Mouse (Mus musculus) brain, embryonic 14.5 days (tissue): Measurements from ENCODE around the gene Wipi1.

Experiments
- CTCF ChIP-seq: fragments of 200-500 bp; IDR thresholded peaks from 2 replicates; pipeline ENCODE4 v1.5.1; 2012; ENCODE audit warnings: inconsistent platforms, mild to moderate bottlenecking, moderate library complexity, borderline replicate concordance; ENCODE audit not compliant: insufficient read depth, insufficient read length; ENCODE audit errors: extremely low read depth
- POLR2A ChIP-seq: fragments of 200-500 bp; IDR thresholded peaks from 2 replicates; pipeline ENCODE4 v1.6.1; 2012; ENCODE audit warnings: mild to moderate bottlenecking, inconsistent platforms, borderline replicate concordance; ENCODE audit not compliant: poor library complexity, insufficient read depth, insufficient read length, severe bottlenecking; ENCODE audit errors: extremely low read depth

GRCm38 (mm10) chr11:109598778-109599570 lies 12.8 kb downstream of the Wipi1 start:
- TF ChIP-seq CTCF (peak; percentile 33; the same call in 1 of the 2 replicates), POLR2A (no peak)
